Mouse (Mus musculus) gastrocnemius, postnatal 36 days (tissue): ENCODE measurements around the gene Sim2. TPM values are rescaled to one million over a fixed set of nuclear protein-coding genes. Genes with fewer than 3 reads are reported as not detected.

Source experiments
- DNase-seq, 2 experiments: peaks; one replicate each; pipeline ENCODE4 v3.0.0; 2022
- intact Hi-C: fragments of 180-260 bp; cut with DNase I; formaldehyde crosslinking; loops from one replicate; pipeline ENCODE4 v1.15.1; 2025
- total RNA-seq, 2 experiments: library from RNA; stranded (reverse); gene quantifications; 2 replicates each; pipeline ENCODE4 v1.2.3; 2021

Sim2 gene
- total RNA-seq, 2 experiments from 2014 or later: 14.8 to 16.9 TPM

DNA sequence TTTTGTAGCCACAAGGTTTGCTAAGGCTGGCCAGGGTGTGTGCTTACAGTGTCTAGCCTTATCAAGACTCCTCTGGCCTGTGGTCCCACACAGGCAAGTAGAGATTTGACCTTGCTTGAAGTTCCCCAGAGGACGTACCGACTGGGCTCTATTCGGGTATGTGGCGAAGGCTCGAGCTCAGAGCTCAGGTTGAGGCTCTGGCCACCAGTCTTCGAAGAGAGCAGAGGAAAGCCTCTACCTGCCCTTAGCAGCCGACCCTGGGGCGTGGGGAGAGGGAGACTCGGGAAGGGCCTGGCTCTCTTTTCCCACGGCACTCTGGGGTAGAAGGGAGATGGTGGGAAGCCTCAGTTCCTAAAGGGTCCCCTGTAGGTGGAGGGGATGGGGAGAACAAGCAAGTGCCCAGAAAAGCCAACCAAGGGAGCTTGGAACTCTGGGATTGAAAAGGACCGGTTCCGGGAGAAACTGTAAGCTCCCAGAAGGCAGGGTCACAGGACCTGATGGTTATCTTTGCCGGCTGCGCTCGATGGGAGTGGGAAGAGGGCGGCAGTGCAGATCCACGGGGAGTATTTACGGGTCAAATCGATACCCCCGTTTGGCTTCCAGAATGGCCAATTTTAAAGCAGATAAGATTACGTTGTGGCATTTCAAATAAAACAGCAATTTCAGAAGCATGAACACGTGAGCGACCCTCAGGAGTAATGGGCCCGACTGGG lies 8.6 kb downstream of the Sim2 start:
- intact Hi-C loops: no loop called here
- DNase-seq: no peak

DNA sequence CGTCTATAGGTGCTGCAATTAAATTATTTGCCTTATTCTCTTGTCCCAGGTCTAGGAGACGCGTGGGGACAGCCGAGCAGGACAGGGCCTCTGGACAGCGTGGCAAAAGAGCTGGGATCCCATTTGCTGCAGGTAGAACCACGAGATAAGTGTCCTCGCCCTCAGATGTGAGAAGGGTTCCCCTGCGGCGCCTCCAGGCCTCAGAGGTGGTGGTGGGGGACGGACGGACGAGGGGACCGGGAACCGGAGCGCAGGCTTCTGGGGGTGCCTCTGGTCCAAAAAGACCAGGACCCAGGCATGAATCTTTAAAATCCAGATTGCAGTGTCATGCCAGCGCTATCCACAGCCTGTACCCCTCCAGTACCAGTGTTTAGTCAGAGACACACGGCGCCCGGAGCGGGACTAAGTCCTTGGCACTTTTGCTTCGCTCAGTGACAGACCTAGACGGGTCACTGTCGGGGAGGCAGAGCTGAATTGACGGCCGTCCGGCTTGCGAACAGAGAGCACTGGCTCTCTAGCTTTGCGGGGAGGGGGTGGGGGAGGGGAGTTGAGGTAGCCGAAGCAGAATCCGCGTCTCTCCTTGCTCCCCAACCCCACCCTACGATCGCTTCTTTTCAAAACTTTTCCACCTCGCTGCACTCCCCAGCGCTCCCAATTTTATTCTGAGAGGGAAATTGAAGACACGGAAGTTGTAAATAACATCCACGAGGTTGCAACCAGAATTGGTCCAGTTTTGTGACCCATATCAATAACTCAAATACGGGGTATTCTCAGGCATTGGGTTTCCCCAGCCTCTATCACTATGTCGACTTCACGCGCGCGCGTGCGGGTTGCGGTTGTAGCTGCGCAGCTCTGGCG lies 9.7 kb downstream of the Sim2 start:
- intact Hi-C loops: no loop called here
- DNase-seq: no peak

- no peak for DNase-seq
- intact Hi-C loops: no loop called here
Measured at GRCm38 (mm10) chr16:94095109-94095822, 10.5 kb downstream of the Sim2 start.

GRCm38 (mm10) chr16:94096479-94096878 lies 11.7 kb downstream of the Sim2 start:
- no peak for DNase-seq
- intact Hi-C loops: no loop called here

GRCm38 (mm10) chr16:94097724-94098455 lies 13.2 kb downstream of the Sim2 start:
- no peak for DNase-seq
- intact Hi-C loops: no loop called here

DNA sequence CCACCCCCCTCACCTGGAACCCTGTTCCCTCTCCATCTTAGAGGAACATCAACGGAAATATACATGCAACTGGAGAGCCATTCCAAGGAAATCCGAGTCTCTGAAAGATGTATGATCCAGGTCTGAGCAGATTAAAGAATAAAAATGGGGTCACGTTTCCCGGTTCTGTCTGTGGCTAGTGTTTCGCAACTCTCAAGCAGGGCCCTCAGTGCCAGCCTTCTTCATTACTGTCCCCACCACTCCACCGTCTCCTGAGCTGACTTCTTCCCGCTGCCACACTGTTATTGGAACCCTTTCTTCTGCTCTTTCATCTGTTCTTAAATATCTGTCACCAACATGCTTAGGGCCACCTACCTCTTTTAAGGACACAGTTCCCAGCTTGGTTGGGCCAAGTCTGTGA lies 28.4 kb downstream of the Sim2 start:
- no peak for DNase-seq
- intact Hi-C loops: no loop called here

DNA sequence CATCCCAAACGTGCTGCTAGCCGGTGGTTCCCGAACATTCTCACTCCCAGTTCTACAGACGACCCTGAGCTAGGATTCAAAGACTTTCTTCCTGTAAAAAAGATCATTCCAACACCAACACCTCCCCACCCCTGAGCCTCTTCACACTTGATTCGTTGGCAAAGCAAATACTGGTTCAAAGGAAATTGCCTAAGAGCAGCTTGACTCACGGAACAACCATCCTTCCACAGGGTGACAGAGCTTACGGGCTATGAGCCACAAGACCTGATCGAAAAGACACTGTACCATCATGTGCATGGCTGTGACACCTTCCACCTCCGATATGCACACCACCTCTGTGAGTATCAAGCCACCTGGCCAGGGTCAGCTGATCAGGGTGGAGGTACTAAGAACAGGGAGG lies 30.0 kb downstream of the Sim2 start:
- DNase-seq: no peak
- intact Hi-C loops: no loop called here

DNA sequence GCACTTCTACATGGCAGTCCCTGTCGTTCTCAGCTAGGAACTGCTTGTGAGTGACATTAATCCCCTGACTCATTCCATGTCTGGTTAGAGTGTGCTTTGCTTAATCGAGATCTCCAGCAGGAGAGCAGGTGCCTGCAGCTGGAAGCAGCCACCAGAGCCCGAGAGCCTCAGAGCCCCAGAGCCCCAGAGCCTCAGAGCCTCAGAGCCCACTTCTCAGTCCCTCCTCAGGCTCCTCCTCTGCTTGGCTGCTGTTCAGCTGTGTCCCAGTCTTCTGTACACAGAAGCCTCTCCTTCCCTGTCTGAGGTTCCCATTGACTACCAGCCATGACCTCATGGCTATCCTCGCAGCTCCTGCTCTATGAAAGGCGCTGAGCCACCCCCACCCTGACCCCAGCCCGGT lies 32.6 kb downstream of the Sim2 start:
- intact Hi-C loops: no loop called here
- DNase-seq: no peak

- intact Hi-C loops: no loop called here
- DNase-seq: no peak
Measured at GRCm38 (mm10) chr16:94118394-94118793, 33.7 kb downstream of the Sim2 start.

DNA sequence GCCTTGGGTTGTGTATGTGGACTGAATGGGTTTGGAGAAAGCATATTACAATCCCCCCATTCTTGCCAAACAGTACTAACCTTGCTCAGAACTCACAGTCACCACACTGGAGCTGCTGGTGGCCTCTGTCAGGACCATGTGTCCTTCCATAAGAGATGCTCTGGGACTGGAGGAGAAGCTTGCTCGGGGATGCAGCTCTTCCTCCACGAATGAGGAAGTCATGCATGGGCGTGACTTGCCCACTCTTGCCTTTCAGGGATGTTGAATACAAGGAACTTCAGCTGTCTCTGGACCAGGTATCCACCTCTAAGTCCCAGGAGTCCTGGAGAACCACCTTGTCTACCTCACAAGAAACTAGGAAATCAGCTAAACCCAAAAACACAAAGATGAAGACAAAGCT lies 37.6 kb downstream of the Sim2 start:
- DNase-seq: no peak
- intact Hi-C loops: no loop called here

DNA sequence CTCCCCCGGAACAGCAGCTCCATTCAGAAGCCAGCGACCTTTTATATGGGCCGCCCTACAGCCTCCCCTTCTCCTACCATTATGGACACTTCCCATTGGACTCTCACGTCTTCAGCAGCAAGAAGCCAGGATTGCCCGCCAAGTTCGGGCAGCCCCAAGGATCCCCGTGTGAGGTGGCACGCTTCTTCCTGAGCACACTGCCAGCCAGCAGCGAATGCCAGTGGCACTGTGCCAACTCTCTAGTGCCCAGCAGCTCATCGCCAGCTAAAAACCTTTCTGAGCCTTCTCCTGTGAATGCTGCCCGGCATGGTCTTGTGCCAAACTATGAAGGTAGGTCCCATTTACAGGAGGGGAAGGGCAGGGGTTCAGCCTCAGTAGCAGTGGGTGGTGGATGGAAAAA lies 38.5 kb downstream of the Sim2 start:
- no peak for DNase-seq
- intact Hi-C loops: no loop called here

GRCm38 (mm10) chr16:94125172-94125981 lies 40.6 kb downstream of the Sim2 start:
- no peak for DNase-seq
- intact Hi-C loops: no loop called here

DNA sequence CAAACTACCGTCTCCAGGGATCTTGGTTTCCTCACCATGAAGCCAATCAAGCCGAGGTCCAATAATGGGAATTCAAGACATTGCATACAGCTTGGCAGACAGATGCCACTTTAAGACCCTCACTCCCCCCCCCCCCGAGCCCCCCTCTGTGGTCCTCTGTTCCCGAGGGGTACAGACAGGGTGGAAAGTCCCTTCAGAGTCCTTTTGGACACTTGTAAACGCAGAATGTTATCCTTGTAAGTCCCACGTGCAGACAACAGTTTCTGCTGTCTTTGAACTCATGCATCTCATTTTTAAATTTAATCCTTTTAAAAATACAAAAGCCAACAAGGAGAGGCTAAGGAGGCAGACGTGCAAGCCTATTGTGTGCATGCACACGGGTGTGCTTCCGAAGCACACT lies 41.5 kb downstream of the Sim2 start:
- DNase-seq: no peak
- intact Hi-C loops: no loop called here

DNA sequence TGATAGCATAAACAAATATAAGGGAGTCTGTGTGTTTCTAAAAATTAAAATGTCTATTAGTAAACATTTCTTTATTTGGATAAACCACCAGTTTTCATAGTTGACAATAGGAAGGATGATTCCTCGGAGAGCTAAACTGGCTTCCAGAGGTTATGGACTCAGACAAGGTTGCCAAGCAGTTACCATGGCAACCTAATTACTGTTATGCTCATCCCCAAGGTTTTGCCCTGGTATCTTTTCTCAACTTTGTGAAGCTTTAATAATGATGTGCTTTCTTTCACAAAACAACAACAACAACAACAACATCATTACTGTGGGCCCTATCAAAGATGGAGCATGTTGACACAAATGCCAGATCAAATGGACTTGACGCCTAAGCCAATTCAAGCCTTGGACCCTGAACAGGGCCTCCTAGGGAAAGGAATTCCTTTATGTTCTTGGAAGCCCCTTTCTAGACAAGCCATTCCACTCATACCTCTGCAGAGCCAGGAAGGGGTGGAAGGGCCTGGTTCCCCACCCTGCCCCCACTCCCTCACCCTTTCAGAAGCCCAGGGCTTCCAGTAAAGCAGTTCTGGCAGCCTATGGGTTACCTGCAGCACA lies 43.6 kb downstream of the Sim2 start:
- no peak for DNase-seq
- intact Hi-C loops: no loop called here

- intact Hi-C loops: no loop called here
- DNase-seq: no peak
Measured at GRCm38 (mm10) chr16:94134218-94134617, 49.5 kb downstream of the Sim2 start.

GRCm38 (mm10) chr16:94140746-94141145 lies 56.0 kb downstream of the Sim2 start:
- intact Hi-C loops: no loop called here
- no peak for DNase-seq

- intact Hi-C loops: no loop called here
- DNase-seq: no peak
Measured at GRCm38 (mm10) chr16:94143325-94143724, 58.6 kb downstream of the Sim2 start.

DNA sequence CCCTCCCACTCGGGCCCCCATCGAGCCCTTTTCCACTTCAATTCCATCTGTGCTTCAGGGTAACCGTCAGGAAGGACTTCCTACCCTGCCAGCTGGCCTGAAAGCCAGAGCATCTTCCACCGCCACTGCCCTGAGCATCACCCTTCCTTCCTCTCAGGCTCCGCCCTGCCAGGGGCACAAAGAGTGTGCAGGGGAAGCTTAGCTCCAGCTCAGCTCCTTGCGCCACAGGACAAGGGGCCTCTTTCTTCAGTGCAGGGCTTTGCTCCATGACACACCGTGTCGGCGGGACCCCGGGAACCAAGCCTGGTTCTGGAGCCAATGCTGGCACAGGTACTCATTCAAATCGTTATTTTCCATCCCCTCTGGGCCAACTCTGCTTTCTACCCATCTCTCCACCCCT lies 63.4 kb downstream of the Sim2 start:
- DNase-seq: no peak
- intact Hi-C loops: no loop called here
